15 mouse cellular contexts compared by ENCODE assay signal in genomic region chr12:53222742-53223141, GRCm38 (mm10). TPM values are rescaled to one million over a fixed set of nuclear protein-coding genes. Genes with fewer than 3 reads are reported as not detected.
DNase-seq lines count a peak whose midpoint lies in the region; TF ChIP-seq lines count a peak whose summit lies in the region.
"Had no signal": no experiment of that assay in that cellular context is flagged by ENCODE, and none has a peak within 500 bp of the region (broad histone marks: within the 10 kb centered on the region; RNA-seq: fewer than 3 reads in every experiment).

No protein-coding gene starts in this region.

- H3K4me1 ChIP-seq in heart, adult 2 months (ENCODE audit: control insufficient read depth, insufficient read depth, low read length), result no peaks in the 10 kb centered on the region
- H3K4me1 ChIP-seq: heart, embryonic 12.5 days; hindbrain, embryonic 15.5 days; liver, embryonic 12.5 days; stomach, embryonic 15.5 days had no signal

- TF ChIP-seq CTCF in heart, adult 2 months (IDR thresholded peaks at IDR 0.05), result peak; percentile 52
- TF ChIP-seq CTCF in left cerebral cortex, adult 2 months (IDR thresholded peaks at IDR 0.05), result peak; percentile 37

- H3K36me3 ChIP-seq in heart, adult 2 months (ENCODE audit: control insufficient read depth, insufficient read depth, low read length), result no peaks in the 10 kb centered on the region
- H3K36me3 ChIP-seq: heart, embryonic 12.5 days; hindbrain, embryonic 15.5 days; liver, embryonic 12.5 days; stomach, embryonic 15.5 days had no signal

- H3K9ac ChIP-seq in heart, adult 2 months (ENCODE audit: low read depth, low read length), result no peak overlapping the region
- H3K9ac ChIP-seq: heart, embryonic 12.5 days; hindbrain, embryonic 15.5 days; liver, embryonic 12.5 days; stomach, embryonic 15.5 days had no signal

- H3K4me3 ChIP-seq in heart, adult 2 months, result no peak overlapping the region
- no peak overlapping the region for H3K4me3 ChIP-seq in left cerebral cortex, adult 2 months
- H3K4me3 ChIP-seq: heart, embryonic 12.5 days; hindbrain, embryonic 15.5 days; liver, embryonic 12.5 days; stomach, embryonic 15.5 days had no signal

- H3K79me2 ChIP-seq in heart, adult 2 months (replicated peaks; ENCODE audit: control insufficient read depth, insufficient read depth, low read length), result no peaks in the 10 kb centered on the region

- intact Hi-C loops in heart, adult 2 months (cut with DNase I), result no loop called here
- intact Hi-C loops in heart, postnatal 14 days (cut with DNase I), result loop anchor here (5.0 kb wide), 1 partner anchor 310 kb away; no protein-coding TSS in a partner anchor
- intact Hi-C loops in left cerebral cortex, adult 2 months (cut with DNase I), result no loop called here
- intact Hi-C loops in left cerebral cortex, postnatal 25 days (cut with DNase I), result no loop called here

- peaks cover 1% of the 10 kb centered on the region; the same call in 1 of the 2 replicates for H3K27me3 ChIP-seq in heart, adult 2 months (ENCODE audit: control insufficient read depth, insufficient read depth, low read length)
- H3K27me3 ChIP-seq: heart, embryonic 12.5 days; hindbrain, embryonic 15.5 days; liver, embryonic 12.5 days; stomach, embryonic 15.5 days had no signal

- no peak overlapping the region for H3K27ac ChIP-seq in heart, adult 2 months
- H3K27ac ChIP-seq in left cerebral cortex, adult 2 months, result no peak overlapping the region
- H3K27ac ChIP-seq: hindbrain, embryonic 15.5 days; liver, embryonic 12.5 days; stomach, embryonic 15.5 days had no signal

- TF ChIP-seq EP300 in heart, adult 2 months (IDR thresholded peaks at IDR 0.05; ENCODE audit: insufficient read depth, low read depth, low read length), result no peak

- 69% methylated on average over 4 of the region's 4 CpGs for WGBS in heart, adult 2 months

- no peak for TF ChIP-seq POLR2A in heart, adult 2 months (IDR thresholded peaks at IDR 0.05; ENCODE audit: insufficient read depth, low read depth, low read length)

- no peak for DNase-seq in heart, adult 2 months
- DNase-seq in heart, postnatal 14 days, result no peak
- DNase-seq in left cerebral cortex, adult 2 months (ENCODE audit: extremely low spot score in 1 of 2, low spot score in 2 of 2), result no peak
- DNase-seq in left cerebral cortex, postnatal 25 days (ENCODE audit: low spot score in 2 of 2), result no peak
- DNase-seq in 3T3-L1 (ENCODE audit: low read depth, low spot score), result peak; percentile 46
- peak; percentile 37 for DNase-seq in NIH3T3 (ENCODE audit: low read depth)
- no peak for DNase-seq in ovary, postnatal 10 days (ENCODE audit: low spot score)
- no peak for DNase-seq in frontal cortex, adult 2 months (ENCODE audit: extremely low spot score in 1 of 2, low spot score in 1 of 2)
- DNase-seq: adrenal gland, adult 2 months; cerebellum, postnatal 36 days; lung, postnatal 4 days had no signal

RNA-seq across cellular contexts. Expression of gene Npas3, which starts 25.7 kb away (rescaled TPM):
- total RNA-seq in heart, adult 2 months (2021), result under 1 TPM; 0.10 to 0.64 TPM
- polyA plus RNA-seq in heart, adult 2 months (2012; rRNA removed), result 0.02 and 0.18 TPM in 2 replicates
- 1 to 10 TPM in 1 of 2 experiments, under 1 TPM in 1; 0.90 to 1.1 TPM for total RNA-seq in heart, postnatal 14 days (2021)
- total RNA-seq in left cerebral cortex, adult 2 months (2021), result 10 to 100 TPM; 18.0 to 21.1 TPM
- 10 to 100 TPM; 19.0 to 25.4 TPM for total RNA-seq in left cerebral cortex, postnatal 25 days (2021)
- polyA plus RNA-seq in frontal cortex, adult 2 months (2012; rRNA removed), result 10.2 and 10.8 TPM in 2 replicates

Comparison
In these comparisons a context has a peak if more than half of its experiments do, and no peak if none do; other contexts are left out.
1. DNase-seq: peak in 3T3-L1 (single experiment) and NIH3T3 (single experiment); none in heart, adult 2 months (0 of 2), heart, postnatal 14 days (0 of 2), left cerebral cortex, adult 2 months (0 of 2), left cerebral cortex, postnatal 25 days (0 of 2), ovary, postnatal 10 days (single experiment) and frontal cortex, adult 2 months (0 of 2).
2. RNA of gene Npas3, which starts 25.7 kb away (total RNA-seq): 19.0 to 25.4 TPM in left cerebral cortex, postnatal 25 days and 18.0 to 21.1 TPM in left cerebral cortex, adult 2 months; 0.90 to 1.1 TPM in heart, postnatal 14 days and 0.10 to 0.64 TPM in heart, adult 2 months; every median in the first group is over 4 times any median in the second.